Mouse (Mus musculus): ENCODE measurements around the gene Chchd1.
"Not testable (repeated sequence)": the region's sequence is repeated elsewhere in the genome, so short reads cannot be mapped to it uniquely, and the experiment has no call there.

Chchd1 gene

GRCm38 (mm10) chr14:20689009-20689408, 13.8 kb upstream of the Chchd1 start:
- no peak for DNase-seq

GRCm38 (mm10) chr14:20691772-20692171, 11.0 kb upstream of the Chchd1 start:
- DNase-seq = no peak

GRCm38 (mm10) chr14:20693589-20694101, 9.2 kb upstream of the Chchd1 start:
- DNase-seq = no peak

GRCm38 (mm10) chr14:20694185-20694883, 8.5 kb upstream of the Chchd1 start:
- DNase-seq = no peak

- peak; percentile 93 to 94 for DNase-seq
These were observed 7.7 kb upstream of the Chchd1 start, which contains the start of gene Fut11 for GRCm38 (mm10) chr14:20694884-20695760. TSS of gene Fut11 (plus strand) at chr14:20694968.

GRCm38 (mm10) chr14:20695761-20696520, 6.9 kb upstream of the Chchd1 start:
- DNase-seq = peak; percentile 26 to 43

GRCm38 (mm10) chr14:20696986-20697385, 5.8 kb upstream of the Chchd1 start:
- peak; percentile 41 to 71 for DNase-seq

GRCm38 (mm10) chr14:20698515-20698914, 4.3 kb upstream of the Chchd1 start:
- no peak for DNase-seq

- DNase-seq = no peak
These were observed 2.4 kb upstream of the Chchd1 start for GRCm38 (mm10) chr14:20700362-20700761.

- no peak for DNase-seq
These were observed 1.3 kb upstream of the Chchd1 start for GRCm38 (mm10) chr14:20701554-20701953.

GRCm38 (mm10) chr14:20702096-20702740, 588 bp upstream of the Chchd1 start:
- DNase-seq = no peak

GRCm38 (mm10) chr14:20703461-20703860, 655 bp downstream of the Chchd1 start:
- DNase-seq = not testable (repeated sequence)

- DNase-seq = peak; percentile 94 to 95
These were observed 4.7 kb downstream of the Chchd1 start, which contains the start of gene Zswim8 for GRCm38 (mm10) chr14:20707201-20708190. TSS of gene Zswim8 (plus strand) at chr14:20707552.

- DNase-seq = no peak
These were observed 5.4 kb downstream of the Chchd1 start for GRCm38 (mm10) chr14:20708239-20708638.

GRCm38 (mm10) chr14:20713832-20714231, 11.0 kb downstream of the Chchd1 start:
- no peak for DNase-seq

- DNase-seq = no peak
These were observed 15.6 kb downstream of the Chchd1 start for GRCm38 (mm10) chr14:20718443-20718842.

GRCm38 (mm10) chr14:20719767-20720166, 17.0 kb downstream of the Chchd1 start:
- DNase-seq = no peak

GRCm38 (mm10) chr14:20721371-20721770, 18.6 kb downstream of the Chchd1 start:
- DNase-seq = no peak

GRCm38 (mm10) chr14:20723006-20723405, 20.2 kb downstream of the Chchd1 start:
- no peak for DNase-seq

GRCm38 (mm10) chr14:20724043-20724442, 21.2 kb downstream of the Chchd1 start:
- peak; percentile 72 to 85 for DNase-seq

Measured in cerebellum, postnatal 25 days (tissue).